Mouse (Mus musculus) c-Kit-positive CD71-positive TER-119-positive erythroid progenitor cells, embryonic 14.5 days (primary cell): ENCODE results near the gene Mtnr1b.

Experiments used
- DNase-seq: peaks from one replicate; pipeline ENCODE4 v3.0.0-alpha.2; 2013; ENCODE audit warnings: low spot score

Gene Mtnr1b

GRCm38 (mm10) chr9:15802413-15803027 is 71.8 kb downstream of the Mtnr1b start:
- DNase-seq, result no peak

GRCm38 (mm10) chr9:15800402-15800801 is 74.0 kb downstream of the Mtnr1b start:
- DNase-seq, result no peak

GRCm38 (mm10) chr9:15794408-15794807 is 79.9 kb downstream of the Mtnr1b start:
- no peak for DNase-seq

GRCm38 (mm10) chr9:15792076-15792475 is 82.3 kb downstream of the Mtnr1b start:
- DNase-seq, result no peak

- DNase-seq, result no peak
Measured at GRCm38 (mm10) chr9:15786610-15787009, 87.7 kb downstream of the Mtnr1b start.

- no peak for DNase-seq
Measured at GRCm38 (mm10) chr9:15786192-15786591, 88.2 kb downstream of the Mtnr1b start.

- DNase-seq, result no peak
Measured at GRCm38 (mm10) chr9:15781936-15782335, 92.4 kb downstream of the Mtnr1b start.

GRCm38 (mm10) chr9:15774911-15775310 is 99.4 kb downstream of the Mtnr1b start:
- DNase-seq, result no peak
